Mouse (Mus musculus) lung, embryonic 14.5 days (tissue): ENCODE results near the gene Fli1. TPM values are rescaled to one million over a fixed set of nuclear protein-coding genes. Genes with fewer than 3 reads are reported as not detected.

Experiments
- ATAC-seq: fragments of 200-750 bp; cut with Nextera tagmentation; 2 replicates; pipeline ENCODE4 v1.8.0; 2017; ENCODE audit warnings: mild to moderate bottlenecking, moderate TSS enrichment, moderate library complexity; ENCODE audit not compliant: insufficient read depth
- DNase-seq: peaks from one replicate; pipeline ENCODE4 v3.0.0-alpha.2; 2015
- H3K27ac ChIP-seq: fragments of 300-500 bp; sonication (generic); 2 replicates; pipeline ENCODE4 v1.5.1; 2014; ENCODE audit warnings: low read depth, mild to moderate bottlenecking, moderate library complexity
- H3K27me3 ChIP-seq: fragments of 300-500 bp; sonication (generic); 2 replicates; pipeline ENCODE4 v1.6.1; 2014; ENCODE audit warnings: low read length, control low read depth; ENCODE audit not compliant: insufficient read depth
- H3K36me3 ChIP-seq: fragments of 300-500 bp; sonication (generic); 2 replicates; pipeline ENCODE4 v1.6.1; 2014; ENCODE audit warnings: control low read depth; ENCODE audit not compliant: insufficient read depth
- H3K4me1 ChIP-seq: fragments of 300-500 bp; sonication (generic); 2 replicates; pipeline ENCODE4 v1.6.1; 2014; ENCODE audit warnings: antibody characterized with exemption, control low read depth; ENCODE audit not compliant: insufficient read depth
- H3K4me2 ChIP-seq: fragments of 300-500 bp; sonication (generic); 2 replicates; pipeline ENCODE4 v1.6.1; 2014; ENCODE audit warnings: mild to moderate bottlenecking
- H3K4me3 ChIP-seq: fragments of 300-500 bp; sonication (generic); 2 replicates; pipeline ENCODE4 v1.5.1; 2014; ENCODE audit warnings: low read depth, low read length
- H3K9ac ChIP-seq: fragments of 300-500 bp; sonication (generic); 2 replicates; pipeline ENCODE4 v1.6.1; 2014
- H3K9me3 ChIP-seq: fragments of 300-500 bp; sonication (generic); 2 replicates; pipeline ENCODE4 v1.6.1; 2016; ENCODE audit warnings: low read depth, low read length, control low read depth
- CTCF ChIP-seq: IDR thresholded peaks from 2 replicates; pipeline ENCODE4 v1.5.1; 2016; ENCODE audit warnings: antibody characterized with exemption, low read depth
- WGBS: fragments of 180-500 bp; shearing (Covaris S2); extraction: QIAGEN DNeasy Blood & Tissue Kit; methylation state at CpG from one replicate; pipeline ENCODE4 v1.1.7; 2014; 5-methylcytosine and 5-hydroxymethylcytosine counted together
- polyA plus RNA-seq: library from polyadenylated mRNA; unstranded; fragments of >200 nt; fragmentation: Nextera tagmentation; extraction: Ambion mirVana; gene quantifications from 2 replicates; pipeline ENCODE4 v1.2.1, GENCODE M21; 2014

Fli1 gene
- polyA plus RNA-seq, 1 experiment from 2014 or later = 37.8 TPM

- Histone ChIP-seq H3K27ac (0 out of 2 replicates have a peak overlapping the region, but pooled peaks have one; percentile 27), H3K9ac (no peak overlapping the region), H3K36me3 (no peaks in the 10 kb centered on the region), H3K4me3 (no peak overlapping the region), H3K9me3 (no peaks in the 10 kb centered on the region), H3K27me3 (no peaks in the 10 kb centered on the region), H3K4me1 (0 out of 2 replicates have a peak, but pooled peaks cover 2% of the 10 kb centered on the region), H3K4me2 (no peak overlapping the region)
- ATAC-seq (no peak), DNase-seq (peak; percentile 42)
- WGBS = 62% methylated on average over 5 of the region's 5 CpGs
- TF ChIP-seq CTCF = no peak
Observed at GRCm38 (mm10) chr9:32525787-32526186, 16.9 kb downstream of the Fli1 start.

DNA sequence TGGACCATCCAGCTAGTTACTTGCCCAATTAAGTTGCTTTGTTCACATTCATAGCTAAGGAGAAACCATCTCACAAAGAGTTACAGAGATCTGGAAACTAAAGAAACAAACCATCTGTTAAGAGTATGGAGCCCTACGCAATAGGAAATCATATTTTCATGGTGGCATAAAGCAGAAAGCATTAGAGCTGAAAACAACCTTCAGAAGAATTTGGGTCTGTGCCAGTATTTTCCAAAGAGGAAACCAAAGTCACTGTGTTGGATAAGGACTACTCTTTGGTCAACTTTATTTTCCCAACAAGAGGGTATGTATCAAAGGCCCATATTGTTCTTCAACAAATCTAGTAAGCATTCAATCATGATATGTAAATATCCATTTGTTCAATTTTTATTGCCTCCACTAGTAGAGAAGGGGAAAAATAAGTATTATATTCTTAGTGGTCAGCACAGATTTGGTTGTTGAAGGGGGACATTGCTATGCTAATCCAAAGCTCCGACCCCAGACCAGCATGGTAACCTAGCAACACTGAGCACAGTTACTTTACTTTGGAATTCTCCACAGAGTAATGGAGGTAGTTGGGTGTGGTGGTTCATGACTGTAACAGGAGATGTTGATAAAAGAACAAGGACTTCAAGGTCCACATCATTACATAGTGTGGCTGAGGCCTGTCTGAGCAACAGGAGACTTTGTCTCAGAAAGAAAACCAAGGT lies 20.0 kb downstream of the Fli1 start:
- Histone ChIP-seq H3K36me3 (no peaks in the 10 kb centered on the region), H3K9ac (no peak overlapping the region), H3K4me2 (no peak overlapping the region), H3K9me3 (no peaks in the 10 kb centered on the region), H3K4me3 (no peak overlapping the region), H3K4me1 (peaks cover 22% of the 10 kb centered on the region), H3K27me3 (no peaks in the 10 kb centered on the region), H3K27ac (no peak overlapping the region)
- TF ChIP-seq CTCF = no peak
- ATAC-seq (no peak), DNase-seq (peak; percentile 53)
- 47% methylated on average over 2 of the region's 2 CpGs for WGBS

GRCm38 (mm10) chr9:32521331-32521730 lies 21.3 kb downstream of the Fli1 start:
- H3K9me3 ChIP-seq = no peaks in the 10 kb centered on the region
- no peak overlapping the region for H3K27ac ChIP-seq
- TF ChIP-seq CTCF = no peak

GRCm38 (mm10) chr9:32520821-32521220 lies 21.8 kb downstream of the Fli1 start:
- ATAC-seq = no peak

More at GRCm38 (mm10) chr9:32521331-32521730, 21.3 kb downstream of the Fli1 start:
- WGBS = 44% methylated on average over 3 of the region's 3 CpGs
- peaks cover 22% of the 10 kb centered on the region for H3K4me1 ChIP-seq
- H3K36me3 ChIP-seq = no peaks in the 10 kb centered on the region
- ATAC-seq (no peak), DNase-seq (no peak)
- H3K27me3 ChIP-seq = no peaks in the 10 kb centered on the region
- H3K4me3 ChIP-seq = no peak overlapping the region
- H3K9ac ChIP-seq = no peak overlapping the region
- no peak overlapping the region for H3K4me2 ChIP-seq

DNA sequence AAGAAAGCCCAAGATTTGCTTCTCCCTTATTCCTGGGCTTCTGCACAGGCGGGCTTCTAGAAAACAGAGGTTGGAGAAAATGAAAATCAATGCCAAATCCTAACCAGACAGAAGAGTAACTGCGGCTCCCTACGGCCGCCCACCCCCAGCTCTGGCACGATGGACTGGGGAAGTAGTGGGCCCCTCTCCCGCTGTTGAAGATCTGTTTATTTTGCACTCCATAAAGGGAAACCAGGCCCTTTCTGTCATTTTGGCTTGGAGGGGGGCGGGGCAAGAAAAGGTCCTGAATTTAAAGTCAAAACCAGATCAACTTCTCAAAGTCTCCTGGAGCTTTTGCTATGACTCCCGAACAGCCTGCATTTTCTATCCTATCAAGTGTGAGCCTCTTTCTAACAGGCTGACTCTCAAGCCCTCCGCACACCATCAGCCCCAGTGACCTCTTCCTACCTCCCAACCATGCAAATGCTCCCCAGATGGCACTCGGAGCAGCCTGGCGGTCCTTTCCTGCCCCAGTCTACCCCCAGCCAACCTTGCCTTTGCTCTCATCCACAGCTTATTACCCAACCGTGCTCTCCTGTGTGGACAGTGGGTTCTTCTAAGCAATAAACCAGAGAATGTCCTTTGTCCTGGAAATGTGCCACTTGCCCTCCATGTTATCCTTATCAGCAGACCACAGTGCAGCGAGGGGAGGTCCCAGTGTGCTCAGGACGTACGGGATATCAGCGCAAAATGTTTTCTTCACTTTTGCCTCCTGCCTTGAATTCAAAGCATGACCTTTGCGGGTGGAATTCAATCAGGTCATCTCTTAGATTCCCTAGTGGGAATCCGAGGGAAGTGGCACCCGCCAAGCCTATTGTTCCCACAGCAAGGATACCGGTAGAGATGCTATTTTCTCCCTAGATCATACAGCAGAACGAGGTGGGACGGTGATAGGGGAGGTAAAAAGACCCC lies 23.3 kb downstream of the Fli1 start:
- no peak for TF ChIP-seq CTCF
- Histone ChIP-seq H3K27ac (peak overlapping the region; percentile 93), H3K4me1 (peaks cover 26% of the 10 kb centered on the region), H3K36me3 (no peaks in the 10 kb centered on the region), H3K4me2 (peak overlapping the region; percentile 48), H3K9ac (peak overlapping the region; percentile 27; the same call in 1 of the 2 replicates), H3K27me3 (no peaks in the 10 kb centered on the region), H3K9me3 (no peaks in the 10 kb centered on the region), H3K4me3 (no peak overlapping the region)
- peak; percentile 85 for DNase-seq
- 25% methylated on average over 22 of the region's 22 CpGs for WGBS
- peak; percentile 86 for ATAC-seq

More at GRCm38 (mm10) chr9:32520821-32521220, 21.8 kb downstream of the Fli1 start:
- Histone ChIP-seq H3K9me3 (no peaks in the 10 kb centered on the region), H3K9ac (no peak overlapping the region), H3K27me3 (no peaks in the 10 kb centered on the region), H3K4me3 (no peak overlapping the region), H3K4me1 (peaks cover 22% of the 10 kb centered on the region), H3K4me2 (no peak overlapping the region), H3K36me3 (no peaks in the 10 kb centered on the region), H3K27ac (no peak overlapping the region)
- no peak for TF ChIP-seq CTCF
- no peak for DNase-seq
- WGBS = 62% methylated on average over 6 of the region's 6 CpGs

- H3K4me2 ChIP-seq = peak overlapping the region; percentile 48
- H3K9ac ChIP-seq = peak overlapping the region; percentile 27; the same call in 1 of the 2 replicates
Observed at GRCm38 (mm10) chr9:32518351-32519075, 24.1 kb downstream of the Fli1 start.

More at GRCm38 (mm10) chr9:32518351-32519075, 24.1 kb downstream of the Fli1 start:
- no peaks in the 10 kb centered on the region for H3K9me3 ChIP-seq
- H3K4me1 ChIP-seq = peaks cover 31% of the 10 kb centered on the region
- H3K27me3 ChIP-seq = no peaks in the 10 kb centered on the region
- WGBS = 35% methylated on average over 13 of the region's 13 CpGs
- no peaks in the 10 kb centered on the region for H3K36me3 ChIP-seq
- DNase-seq = peak; percentile 42
- peak overlapping the region; percentile 93 for H3K27ac ChIP-seq
- peak; percentile 55 for ATAC-seq
- no peak for TF ChIP-seq CTCF
- H3K4me3 ChIP-seq = no peak overlapping the region
